Mouse (Mus musculus) retina, postnatal 7 days (tissue): Measurements from ENCODE around the gene Txndc2.

Experiments
- DNase-seq: peaks from one replicate; pipeline ENCODE4 v3.0.0-alpha.2; 2012; ENCODE audit warnings: low read depth, low spot score

Gene Txndc2

DNA sequence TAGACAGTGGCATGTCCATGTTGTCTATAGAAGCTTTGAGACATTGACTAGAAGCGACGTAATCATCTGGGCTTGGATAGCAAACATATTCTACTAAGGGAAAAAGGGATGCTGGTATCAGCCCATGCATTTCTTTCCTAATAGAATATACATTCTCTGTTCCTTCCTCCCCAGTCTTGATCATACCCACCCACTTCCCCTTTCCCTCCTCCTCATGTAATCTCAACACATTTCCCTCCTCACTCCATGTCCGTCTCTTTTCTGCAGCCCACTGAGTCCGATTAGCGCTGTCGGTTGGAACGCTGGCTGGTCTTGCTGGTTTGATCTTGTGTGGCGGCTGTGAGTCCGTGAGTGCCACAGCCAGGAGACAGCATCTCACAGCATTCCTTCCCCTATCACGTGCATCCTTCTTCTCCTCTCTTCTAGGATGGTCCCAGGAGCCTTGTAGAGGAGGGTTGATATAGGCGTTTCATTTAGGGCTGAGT is at the start of gene Txndc2:
Txndc2 (minus strand) TSS at position 435 of the 485 bp plus-strand sequence.
- DNase-seq: no peak

DNA sequence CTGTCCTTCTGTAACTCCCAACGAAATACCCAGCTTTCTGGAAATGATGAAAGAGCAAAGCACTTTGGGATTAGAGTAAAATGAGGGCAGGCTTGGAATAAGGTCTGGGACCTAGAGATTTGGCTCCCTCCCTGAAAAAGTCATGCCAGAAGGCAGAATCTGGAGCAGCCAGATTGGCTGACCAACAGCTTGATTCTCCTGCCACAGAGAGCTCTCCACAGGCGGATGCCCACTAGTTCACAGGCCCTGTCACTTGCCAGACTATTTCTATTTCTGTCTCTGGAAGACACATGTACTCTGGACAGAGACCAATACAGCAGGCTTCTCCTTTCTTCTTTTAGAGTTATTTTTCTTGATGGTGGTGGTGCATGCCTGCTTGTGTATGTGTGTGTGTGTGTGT is 41.8 kb upstream of the Txndc2 start:
- no peak for DNase-seq

GRCm38 (mm10) chr17:65683316-65683715 is 41.3 kb upstream of the Txndc2 start:
- no peak for DNase-seq

GRCm38 (mm10) chr17:65682071-65682680 is 40.2 kb upstream of the Txndc2 start:
- no peak for DNase-seq

- DNase-seq: no peak
Measured at GRCm38 (mm10) chr17:65681516-65681915, 39.5 kb upstream of the Txndc2 start.

DNA sequence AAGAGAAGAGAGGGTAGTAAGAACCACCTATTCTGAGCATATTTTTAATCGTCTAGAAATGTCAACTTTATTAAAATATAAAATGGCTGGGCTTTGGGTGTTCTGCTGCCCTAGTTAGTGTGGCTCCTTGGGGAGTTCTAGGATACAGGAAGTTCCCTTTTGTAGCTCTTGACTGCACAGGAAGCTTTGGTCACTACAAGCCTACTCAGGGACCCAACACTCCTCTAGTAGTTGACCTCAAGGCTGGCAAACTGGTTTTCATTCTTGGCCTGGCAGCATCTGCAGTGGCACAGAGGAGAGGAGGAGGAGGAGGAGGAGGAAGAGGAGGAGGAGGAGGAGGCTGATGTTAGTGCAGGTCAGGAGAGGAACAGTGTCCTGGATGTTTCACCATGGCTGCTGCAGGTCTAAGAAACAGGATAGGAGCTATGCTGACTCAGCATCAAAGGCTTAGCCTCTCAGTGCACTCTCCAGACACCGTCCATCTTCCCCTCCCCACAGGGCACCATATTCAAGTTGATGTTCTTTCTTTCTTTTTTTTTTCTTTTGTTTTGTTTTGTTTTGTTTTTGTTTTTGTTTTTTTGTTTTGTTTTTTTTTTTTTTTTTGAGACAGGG is 38.9 kb upstream of the Txndc2 start:
- no peak for DNase-seq

DNA sequence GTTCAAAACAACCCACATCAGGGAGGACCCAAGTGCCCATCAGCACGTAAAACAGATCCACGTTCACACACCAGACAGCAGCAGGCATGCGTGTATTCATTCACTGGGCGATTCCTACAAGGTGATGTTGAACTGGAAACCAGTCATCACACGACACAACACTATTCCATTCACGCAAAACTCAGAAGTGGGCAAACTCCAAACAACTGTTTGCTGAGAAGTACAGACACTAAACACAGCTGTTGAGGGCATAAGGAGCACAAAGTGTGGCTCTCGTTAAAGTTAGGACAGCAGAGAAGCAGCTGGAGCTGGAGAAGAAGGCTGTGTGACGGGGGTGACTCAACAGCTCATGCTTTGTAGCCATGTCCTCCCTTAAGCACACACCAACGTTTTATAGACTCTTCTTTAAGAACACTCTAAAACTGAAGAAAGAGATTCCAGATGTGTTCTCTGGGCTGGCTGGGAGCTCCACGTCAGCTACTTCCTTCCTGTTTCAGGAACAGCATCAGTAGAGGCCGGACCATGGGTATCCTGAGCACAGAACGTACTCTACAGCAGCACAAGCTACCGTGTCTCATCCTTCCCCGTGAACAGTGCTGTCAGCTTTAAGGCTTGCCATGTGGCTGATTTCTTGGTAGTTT is 38.0 kb upstream of the Txndc2 start:
- DNase-seq: no peak

- DNase-seq: no peak
Measured at GRCm38 (mm10) chr17:65677742-65678141, 35.8 kb upstream of the Txndc2 start.

DNA sequence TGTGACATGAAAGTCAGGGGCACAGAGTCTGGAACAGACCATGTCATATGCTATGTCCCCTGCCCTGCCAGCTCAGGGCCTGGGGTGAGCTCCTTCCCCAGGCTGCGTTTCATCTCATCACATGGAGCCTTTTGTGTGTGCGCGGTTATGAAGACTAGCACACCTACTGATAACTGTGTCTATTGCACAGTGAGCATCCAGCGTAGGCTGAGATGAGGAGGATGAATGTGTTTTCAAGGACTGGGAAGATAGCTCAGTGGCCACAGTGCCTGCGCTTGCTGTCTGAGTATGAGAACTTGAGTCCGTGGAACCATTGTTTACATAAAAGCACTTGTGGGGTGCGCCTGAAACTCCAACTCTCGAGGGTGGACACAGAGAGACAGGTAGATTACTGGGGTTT is 34.6 kb upstream of the Txndc2 start:
- no peak for DNase-seq

GRCm38 (mm10) chr17:65675985-65676384 is 34.0 kb upstream of the Txndc2 start:
- no peak for DNase-seq

DNA sequence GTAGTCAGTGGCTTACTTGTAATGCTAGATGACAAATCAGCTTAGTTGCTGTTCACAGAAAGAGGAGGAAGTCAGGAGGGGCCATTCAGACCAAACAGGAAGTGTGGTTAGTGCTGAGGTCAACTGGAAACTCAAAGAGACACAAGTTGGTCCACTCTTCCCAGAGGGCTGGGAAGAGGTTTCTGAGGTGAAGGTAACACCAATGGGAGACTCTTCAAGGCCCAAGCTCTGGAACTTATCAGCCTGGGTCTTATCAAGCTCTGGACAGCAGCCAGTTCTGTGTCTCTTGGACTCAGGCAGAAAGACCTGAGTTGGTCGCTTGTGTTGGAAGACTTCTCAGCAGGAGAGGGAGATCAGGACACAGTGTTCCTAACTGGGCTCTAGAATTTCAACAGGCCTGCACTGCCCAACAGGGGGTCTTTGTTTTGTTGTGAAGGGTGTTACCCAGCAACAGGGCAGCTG is 32.8 kb upstream of the Txndc2 start:
- DNase-seq: no peak

- no peak for DNase-seq
Measured at GRCm38 (mm10) chr17:65672926-65673325, 31.0 kb upstream of the Txndc2 start.

DNA sequence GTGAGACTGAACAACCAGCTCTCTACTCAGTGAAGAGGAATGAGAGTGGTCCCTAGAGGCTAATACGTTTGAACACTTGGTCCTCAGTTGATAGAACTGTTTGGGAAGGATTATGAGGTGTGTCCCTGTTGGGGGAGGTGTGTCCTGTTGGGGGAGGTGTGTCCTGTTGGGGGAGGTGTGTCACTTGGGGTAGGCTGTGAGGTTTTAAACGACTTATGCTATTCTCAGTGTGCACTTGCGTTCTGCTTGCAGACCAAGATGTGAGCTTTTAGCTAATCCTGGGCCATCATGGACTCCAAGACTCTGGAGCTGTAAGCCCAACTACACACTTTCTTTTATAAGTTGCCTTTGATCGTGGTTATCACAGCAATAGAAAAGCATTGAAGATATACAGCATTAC is 27.1 kb upstream of the Txndc2 start:
- no peak for DNase-seq

GRCm38 (mm10) chr17:65667792-65668191 is 25.8 kb upstream of the Txndc2 start:
- no peak for DNase-seq

DNA sequence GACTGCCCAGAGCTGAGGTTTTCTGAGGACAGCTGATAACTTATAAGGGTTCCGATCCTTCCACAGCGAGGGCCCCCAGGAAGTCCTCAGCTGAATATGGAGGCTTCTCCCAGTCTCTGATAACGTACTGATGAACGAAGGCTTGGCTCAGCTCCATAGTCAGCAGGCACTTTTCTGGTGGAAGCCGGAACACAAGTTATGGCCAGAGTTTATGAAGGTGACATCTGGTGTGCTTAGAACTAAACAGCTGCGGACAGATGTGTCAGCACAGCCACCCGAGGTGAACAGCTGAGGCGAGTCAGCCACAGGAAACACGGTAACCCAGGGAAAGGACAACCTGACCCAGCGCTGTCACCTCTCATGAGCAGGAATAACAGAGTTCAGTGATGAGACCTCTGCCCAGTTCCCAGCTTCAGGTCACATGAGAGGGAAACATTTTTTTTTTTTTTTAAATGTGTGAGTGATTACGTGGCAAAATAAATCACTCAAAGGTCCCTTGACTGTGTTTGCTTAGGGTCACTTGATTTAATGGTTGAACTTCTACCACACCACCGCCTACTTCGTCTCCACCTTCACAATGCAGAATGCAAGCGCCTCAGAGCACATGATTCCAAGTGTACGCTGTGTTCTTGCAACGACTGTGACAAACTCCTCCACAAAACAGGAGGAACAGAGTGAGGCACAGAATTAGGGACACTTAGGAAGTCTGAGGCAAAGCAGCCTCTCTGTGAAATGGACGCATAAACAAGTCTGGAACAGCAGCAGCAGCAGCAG is 24.6 kb upstream of the Txndc2 start:
- no peak for DNase-seq

DNA sequence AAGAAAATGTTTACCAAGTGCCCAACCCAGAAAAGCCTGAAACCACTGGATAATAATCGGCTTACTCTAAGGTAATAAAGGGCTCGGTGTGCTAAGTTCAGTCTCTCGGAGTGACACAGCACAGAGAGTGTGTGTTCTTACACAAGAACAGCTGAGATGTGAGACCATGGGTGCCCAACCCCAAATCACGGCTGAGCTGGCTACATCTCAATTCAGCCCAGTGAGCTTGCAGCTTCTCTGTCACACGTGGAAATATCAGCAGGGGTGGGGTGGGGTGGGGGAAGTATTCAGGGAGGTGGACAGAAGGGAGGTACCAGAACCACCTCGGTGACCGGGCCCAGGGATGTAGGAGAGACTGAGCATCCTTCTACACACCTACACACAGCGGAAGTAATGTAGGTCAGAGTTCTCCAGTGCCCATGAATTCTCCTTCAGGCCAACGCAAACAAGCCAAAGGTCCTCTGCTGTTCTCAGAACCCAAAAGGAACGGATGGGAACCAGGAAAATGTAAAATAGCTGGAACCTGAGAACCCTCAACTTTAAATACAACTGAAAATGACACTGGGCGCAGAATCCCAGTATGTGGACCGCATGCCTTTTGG is 23.9 kb upstream of the Txndc2 start:
- no peak for DNase-seq

DNA sequence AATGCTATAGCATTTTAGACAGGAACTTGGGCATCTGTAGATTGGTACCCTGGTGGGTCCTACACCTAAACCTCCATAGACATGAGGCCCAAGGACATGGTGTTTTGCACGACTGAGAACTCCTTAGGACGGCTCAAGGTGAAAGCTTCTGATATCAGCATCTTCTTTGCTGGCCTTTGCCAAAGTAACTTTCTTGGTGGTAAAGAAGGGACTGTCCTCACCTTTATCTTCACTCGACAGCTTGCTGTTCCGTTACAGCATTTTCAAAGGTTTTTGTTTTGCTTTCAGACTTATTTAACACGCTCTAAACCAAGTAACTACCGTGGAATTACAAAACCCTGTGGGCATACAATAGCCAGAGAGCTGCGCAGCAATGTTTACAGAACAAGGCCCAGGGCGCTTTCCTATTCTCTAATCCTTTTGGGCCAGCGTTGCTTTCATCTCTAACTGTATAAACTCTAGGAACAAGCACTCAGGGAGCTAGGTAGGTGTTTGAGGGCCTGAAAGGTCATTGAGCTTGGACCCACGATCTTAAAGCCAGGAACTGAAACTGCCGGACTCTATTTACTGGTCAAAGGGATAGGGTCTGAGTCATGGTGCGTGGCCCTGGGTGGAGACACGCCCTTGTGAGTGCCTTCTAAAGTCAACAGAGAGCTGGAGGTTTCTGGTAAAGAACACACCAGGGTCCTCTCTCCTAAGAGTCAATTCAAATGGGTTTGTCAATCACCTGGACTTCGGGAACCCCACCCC is 21.5 kb upstream of the Txndc2 start:
- no peak for DNase-seq

DNA sequence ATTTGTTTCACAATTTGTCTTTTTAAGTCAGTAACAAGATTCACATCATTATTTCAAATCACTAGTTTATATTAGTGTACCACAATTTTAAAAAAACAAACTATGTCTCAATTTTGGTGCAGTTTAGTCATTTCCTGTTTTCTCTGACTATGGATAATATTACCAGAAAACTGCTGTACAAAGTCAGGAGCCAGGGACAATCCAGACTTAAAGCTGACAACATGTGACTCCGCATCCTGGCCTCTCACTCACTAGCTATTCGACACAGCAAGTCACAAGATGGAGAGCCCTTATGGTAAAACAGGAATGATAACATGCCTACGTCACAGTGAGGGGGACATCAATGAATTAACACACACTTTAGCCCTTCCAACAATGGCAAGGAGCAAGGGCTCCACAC is 20.7 kb upstream of the Txndc2 start:
- no peak for DNase-seq

GRCm38 (mm10) chr17:65658416-65658815 is 16.4 kb upstream of the Txndc2 start:
- no peak for DNase-seq

- DNase-seq: no peak
Measured at GRCm38 (mm10) chr17:65657958-65658357, 16.0 kb upstream of the Txndc2 start.

DNA sequence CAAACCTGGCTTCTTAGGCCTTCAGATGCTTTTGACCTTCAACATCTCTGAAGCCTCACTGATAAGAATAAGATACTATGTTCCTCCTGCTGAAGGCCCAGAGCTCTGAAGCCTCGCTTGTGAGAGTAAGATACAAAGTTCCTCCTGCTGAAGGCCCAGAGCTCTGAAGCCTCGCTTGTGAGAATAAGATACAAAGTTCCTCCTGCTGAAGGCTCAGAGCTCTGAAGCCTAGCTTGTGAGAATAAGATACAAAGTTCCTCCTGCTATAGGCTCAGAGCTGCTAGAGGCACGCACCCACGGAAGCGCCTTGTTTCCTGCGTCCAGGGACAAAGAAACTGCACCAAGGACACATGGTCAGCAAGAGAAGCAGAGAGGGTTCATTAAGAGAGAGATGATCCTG is 14.8 kb upstream of the Txndc2 start:
- no peak for DNase-seq
